Mouse (Mus musculus) midbrain, embryonic 10.5 days (tissue): Measurements from ENCODE around the gene Cwc22. TPM values are rescaled to one million over a fixed set of nuclear protein-coding genes. Genes with fewer than 3 reads are reported as not detected.

Experiments used
- DNase-seq: peaks from one replicate; pipeline ENCODE4 v3.0.0-alpha.2; 2017; ENCODE audit warnings: low spot score
- H3K27ac ChIP-seq: fragments of 300-500 bp; sonication (generic); replicated peaks from 2 replicates; pipeline ENCODE4 v1.5.1; 2016; ENCODE audit warnings: mild to moderate bottlenecking
- H3K27me3 ChIP-seq: fragments of 300-500 bp; sonication (generic); 2 replicates; pipeline ENCODE4 v1.6.1; 2016; ENCODE audit warnings: low read depth, mild to moderate bottlenecking; ENCODE audit not compliant: poor library complexity, severe bottlenecking
- H3K36me3 ChIP-seq: fragments of 300-500 bp; sonication (generic); 2 replicates; pipeline ENCODE4 v1.6.1; 2016; ENCODE audit warnings: mild to moderate bottlenecking, moderate library complexity
- H3K4me1 ChIP-seq: fragments of 300-500 bp; sonication (generic); 2 replicates; pipeline ENCODE4 v1.6.1; 2016
- H3K4me3 ChIP-seq: fragments of 300-500 bp; sonication (generic); 2 replicates; pipeline ENCODE4 v1.5.1; 2016; ENCODE audit warnings: mild to moderate bottlenecking, moderate library complexity
- H3K9me3 ChIP-seq: fragments of 300-500 bp; sonication (generic); replicated peaks from 2 replicates; pipeline ENCODE4 v1.6.1; 2016; ENCODE audit warnings: mild to moderate bottlenecking
- WGBS: fragments of 180-500 bp; shearing (Covaris S2); methylation state at CpG from one replicate; pipeline ENCODE4 v1.1.7; 2016; 5-methylcytosine and 5-hydroxymethylcytosine counted together
- polyA plus RNA-seq: library from polyadenylated mRNA; unstranded; fragments of >200 nt; fragmentation: Nextera tagmentation; extraction: Ambion mirVana; gene quantifications from 2 replicates; pipeline ENCODE4 v1.2.1, GENCODE M21; 2016

Gene Cwc22
- polyA plus RNA-seq, 1 experiment from 2014 or later = 38.6 TPM

DNA sequence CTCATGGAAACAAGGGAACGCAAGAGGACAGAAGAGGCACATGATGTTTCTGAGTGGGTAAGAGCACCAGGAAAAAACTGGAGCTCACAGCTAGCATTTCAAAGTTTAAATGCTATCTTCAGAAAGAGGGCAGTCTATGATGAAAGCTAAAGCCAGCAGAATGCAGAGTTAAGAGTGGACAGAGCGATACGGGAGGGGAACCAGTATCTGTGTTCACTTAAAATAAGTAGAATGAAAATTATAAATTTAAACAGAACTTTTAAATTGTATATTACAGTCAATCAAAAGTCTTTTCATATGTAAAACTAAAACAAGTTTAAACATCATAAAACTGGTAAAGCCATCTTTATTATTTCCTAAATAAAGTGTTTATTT is 28.8 kb downstream of the Cwc22 start:
- Histone ChIP-seq H3K9me3 (no peaks in the 10 kb centered on the region), H3K36me3 (peaks cover 93% of the 10 kb centered on the region), H3K27ac (no peak overlapping the region), H3K4me1 (no peaks in the 10 kb centered on the region), H3K27me3 (no peaks in the 10 kb centered on the region), H3K4me3 (no peak overlapping the region)
- 96% methylated on average over 3 of the region's 3 CpGs for WGBS
- DNase-seq = no peak

GRCm38 (mm10) chr2:77916586-77917359 is 29.4 kb downstream of the Cwc22 start:
- Histone ChIP-seq H3K9me3 (no peaks in the 10 kb centered on the region), H3K36me3 (peaks cover 92% of the 10 kb centered on the region), H3K27ac (no peak overlapping the region), H3K4me1 (no peaks in the 10 kb centered on the region), H3K27me3 (no peaks in the 10 kb centered on the region), H3K4me3 (no peak overlapping the region)
- DNase-seq = no peak
- 93% methylated on average over 8 of the region's 8 CpGs for WGBS

DNA sequence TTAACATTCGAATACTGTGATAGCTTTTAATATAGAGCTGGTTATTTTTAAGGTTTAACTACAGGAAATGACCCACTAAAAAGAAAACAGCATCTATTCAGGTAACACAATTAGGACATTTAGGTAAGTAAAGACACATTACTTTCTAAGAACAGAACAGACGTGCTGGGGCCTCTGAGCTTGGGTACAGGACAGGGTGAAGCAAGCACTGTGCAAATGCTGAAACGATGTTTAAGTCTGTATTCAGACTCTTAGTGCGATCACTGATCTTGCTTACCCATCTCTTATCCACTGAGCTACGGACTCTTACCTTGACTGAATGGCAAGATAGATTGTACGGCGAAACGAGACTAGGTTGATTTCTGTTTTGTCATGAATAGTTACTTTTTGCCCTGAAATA is 31.0 kb downstream of the Cwc22 start:
- DNase-seq = no peak
- Histone ChIP-seq H3K36me3 (peaks cover 91% of the 10 kb centered on the region), H3K4me1 (no peaks in the 10 kb centered on the region), H3K4me3 (no peak overlapping the region), H3K27ac (no peak overlapping the region), H3K9me3 (no peaks in the 10 kb centered on the region), H3K27me3 (no peaks in the 10 kb centered on the region)
- 95% methylated on average over 8 of the region's 8 CpGs for WGBS

GRCm38 (mm10) chr2:77913628-77914027 is 32.5 kb downstream of the Cwc22 start:
- 91% methylated on average over 2 of the region's 2 CpGs for WGBS
- H3K27ac ChIP-seq = no peak overlapping the region
- DNase-seq = no peak
- H3K27me3 ChIP-seq = no peaks in the 10 kb centered on the region
- peaks cover 78% of the 10 kb centered on the region for H3K36me3 ChIP-seq
- H3K4me3 ChIP-seq = no peak overlapping the region
- H3K9me3 ChIP-seq = no peaks in the 10 kb centered on the region
- H3K4me1 ChIP-seq = no peaks in the 10 kb centered on the region

- no peaks in the 10 kb centered on the region for H3K27me3 ChIP-seq
- H3K9me3 ChIP-seq = no peaks in the 10 kb centered on the region
- DNase-seq = no peak
- H3K36me3 ChIP-seq = peaks cover 76% of the 10 kb centered on the region
- no peaks in the 10 kb centered on the region for H3K4me1 ChIP-seq
- no peak overlapping the region for H3K27ac ChIP-seq
- 93% methylated on average over 4 of the region's 4 CpGs for WGBS
- H3K4me3 ChIP-seq = no peak overlapping the region
These were observed 34.0 kb downstream of the Cwc22 start for GRCm38 (mm10) chr2:77912197-77912596.

DNA sequence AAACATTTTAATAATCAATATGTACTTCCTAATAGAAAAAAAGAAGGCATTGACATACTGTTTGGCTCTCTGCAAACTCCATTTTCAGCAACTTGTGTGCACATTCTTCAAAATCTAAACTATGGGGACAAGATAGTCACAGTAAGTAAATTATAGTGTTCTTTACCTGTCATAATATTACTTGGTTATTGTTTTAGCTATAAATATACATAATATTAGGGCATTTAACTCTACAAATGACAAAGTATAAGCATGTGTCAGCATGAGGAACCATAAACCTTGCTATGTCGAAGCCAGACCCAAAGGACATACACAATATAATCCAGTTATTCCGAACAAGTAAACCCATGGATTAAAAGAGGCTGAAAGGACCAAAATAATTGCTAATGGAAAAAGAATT is 34.7 kb downstream of the Cwc22 start:
- H3K27me3 ChIP-seq = no peaks in the 10 kb centered on the region
- peaks cover 76% of the 10 kb centered on the region for H3K36me3 ChIP-seq
- no peak overlapping the region for H3K27ac ChIP-seq
- H3K9me3 ChIP-seq = no peaks in the 10 kb centered on the region
- no peak for DNase-seq
- H3K4me1 ChIP-seq = no peaks in the 10 kb centered on the region
- H3K4me3 ChIP-seq = no peak overlapping the region
- WGBS = 95% methylated on average over 2 of the region's 2 CpGs

GRCm38 (mm10) chr2:77910216-77910615 is 36.0 kb downstream of the Cwc22 start:
- Histone ChIP-seq H3K27me3 (no peaks in the 10 kb centered on the region), H3K36me3 (peaks cover 76% of the 10 kb centered on the region)
- DNase-seq = no peak

DNA sequence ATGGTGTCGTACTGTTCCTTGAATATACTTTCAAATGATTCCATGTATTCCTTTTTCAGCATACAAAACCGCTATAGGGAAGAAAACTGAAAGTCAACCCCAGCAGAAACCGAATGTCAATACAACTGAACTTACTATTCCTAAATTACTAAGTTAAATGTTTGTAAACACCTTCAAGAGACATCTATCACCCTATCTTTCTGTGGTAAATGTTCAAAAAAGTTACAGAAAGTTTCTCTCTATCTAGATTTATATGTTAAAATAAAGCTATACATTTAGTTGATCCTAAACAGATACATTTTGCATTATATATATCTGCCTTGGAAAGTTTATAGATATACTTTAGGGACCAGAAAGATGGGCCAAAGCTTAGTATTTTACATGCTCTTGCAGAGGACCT is 39.0 kb downstream of the Cwc22 start:
- Histone ChIP-seq H3K4me3 (no peak overlapping the region), H3K36me3 (peaks cover 76% of the 10 kb centered on the region), H3K27me3 (no peaks in the 10 kb centered on the region), H3K27ac (no peak overlapping the region), H3K4me1 (no peaks in the 10 kb centered on the region), H3K9me3 (no peaks in the 10 kb centered on the region)
- DNase-seq = no peak
- 96% methylated on average over 3 of the region's 3 CpGs for WGBS

More at GRCm38 (mm10) chr2:77910216-77910615, 36.0 kb downstream of the Cwc22 start:
- H3K4me3 ChIP-seq = no peak overlapping the region
- no peak overlapping the region for H3K27ac ChIP-seq
- WGBS = 73% methylated on average over 3 of the region's 3 CpGs
- H3K4me1 ChIP-seq = no peaks in the 10 kb centered on the region
- H3K9me3 ChIP-seq = no peaks in the 10 kb centered on the region

DNA sequence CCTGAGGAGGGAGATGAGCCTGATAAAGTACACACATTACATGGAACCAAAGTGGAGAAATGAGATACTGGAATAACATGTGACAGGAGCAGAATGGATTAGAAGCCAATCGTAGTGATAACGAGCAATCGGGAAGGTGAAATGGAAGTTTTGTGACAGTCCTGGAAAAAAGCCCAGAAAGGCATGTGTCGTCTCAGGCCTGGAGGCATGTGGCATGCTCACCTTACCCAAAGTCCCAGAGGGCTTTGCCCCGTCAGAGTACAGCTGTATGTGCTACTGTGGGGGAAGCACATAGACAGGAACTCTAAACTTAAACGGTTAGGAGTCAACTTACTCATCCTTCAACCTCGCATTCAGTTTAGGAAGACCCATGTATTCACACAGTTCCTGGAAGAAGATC is 41.2 kb downstream of the Cwc22 start:
- Histone ChIP-seq H3K4me1 (no peaks in the 10 kb centered on the region), H3K9me3 (no peaks in the 10 kb centered on the region), H3K4me3 (no peak overlapping the region), H3K27me3 (no peaks in the 10 kb centered on the region), H3K27ac (no peak overlapping the region), H3K36me3 (peaks cover 77% of the 10 kb centered on the region)
- DNase-seq = no peak
- 95% methylated on average over 7 of the region's 7 CpGs for WGBS

DNA sequence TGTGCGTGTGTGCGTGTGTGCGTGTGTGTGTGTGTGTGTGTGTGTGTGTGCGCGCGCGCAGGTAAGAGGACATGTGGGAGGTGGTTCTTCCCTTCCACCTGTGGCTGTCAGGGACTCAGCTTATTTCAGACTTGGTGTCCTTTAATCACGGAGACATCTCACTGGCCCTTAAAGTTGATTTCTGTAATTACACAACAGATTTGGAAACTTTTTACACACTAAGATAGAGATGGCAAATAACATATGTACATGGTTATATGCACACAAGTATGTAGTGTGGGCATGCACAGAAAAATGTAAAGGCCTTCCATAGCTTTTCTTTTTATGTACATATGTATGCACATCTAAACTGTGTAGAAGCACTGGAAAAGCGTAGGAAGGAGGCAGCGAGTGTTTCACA is 41.7 kb downstream of the Cwc22 start:
- Histone ChIP-seq H3K27me3 (no peaks in the 10 kb centered on the region), H3K4me3 (no peak overlapping the region), H3K36me3 (peaks cover 82% of the 10 kb centered on the region), H3K9me3 (no peaks in the 10 kb centered on the region), H3K4me1 (no peaks in the 10 kb centered on the region), H3K27ac (no peak overlapping the region)
- no peak for DNase-seq
- 92% methylated on average over 10 of the region's 10 CpGs for WGBS

GRCm38 (mm10) chr2:77903979-77904378 is 42.2 kb downstream of the Cwc22 start:
- no peak overlapping the region for H3K4me3 ChIP-seq
- H3K9me3 ChIP-seq = no peaks in the 10 kb centered on the region
- H3K36me3 ChIP-seq = peaks cover 87% of the 10 kb centered on the region
- no peaks in the 10 kb centered on the region for H3K4me1 ChIP-seq
- H3K27me3 ChIP-seq = no peaks in the 10 kb centered on the region
- DNase-seq = no peak
- no peak overlapping the region for H3K27ac ChIP-seq
- WGBS = 97% methylated on average over 9 of the region's 9 CpGs

- WGBS = 89% methylated on average over 3 of the region's 3 CpGs
- H3K27ac ChIP-seq = no peak overlapping the region
- H3K36me3 ChIP-seq = peaks cover 92% of the 10 kb centered on the region
- no peak overlapping the region for H3K4me3 ChIP-seq
- no peaks in the 10 kb centered on the region for H3K4me1 ChIP-seq
- H3K9me3 ChIP-seq = no peaks in the 10 kb centered on the region
- no peak for DNase-seq
- no peaks in the 10 kb centered on the region for H3K27me3 ChIP-seq
These were observed 43.1 kb downstream of the Cwc22 start for GRCm38 (mm10) chr2:77903098-77903497.

- Histone ChIP-seq H3K27me3 (no peaks in the 10 kb centered on the region), H3K36me3 (peaks cover 96% of the 10 kb centered on the region)
- no peak for DNase-seq
These were observed 44.9 kb downstream of the Cwc22 start for GRCm38 (mm10) chr2:77901269-77901668.

More at GRCm38 (mm10) chr2:77901269-77901668, 44.9 kb downstream of the Cwc22 start:
- no peaks in the 10 kb centered on the region for H3K9me3 ChIP-seq
- H3K27ac ChIP-seq = no peak overlapping the region
- WGBS = 95% methylated on average over 5 of the region's 5 CpGs
- no peaks in the 10 kb centered on the region for H3K4me1 ChIP-seq
- H3K4me3 ChIP-seq = no peak overlapping the region
